Mouse (Mus musculus): ENCODE data around the gene Slc45a3. TPM values are rescaled to one million over a fixed set of nuclear protein-coding genes. Genes with fewer than 3 reads are reported as not detected.
A peak's percentile ranks its signal among the peaks of the same experiment; 100 is the strongest.

Gene Slc45a3
- total and polyA plus RNA-seq, 3 experiments: 14.4 to 51.4 (median 48.1) TPM

GRCm38 (mm10) chr1:131968983-131969382 lies 6.2 kb downstream of the Slc45a3 start:
- Histone ChIP-seq H3K36me3 (replicated peaks) (peaks cover 61% of the 10 kb centered on the region), H3K4me1 (ENCODE audit: insufficient read depth, low read depth, low read length) (peaks cover 96% of the 10 kb centered on the region), H3K9me3 (replicated peaks) (no peaks in the 10 kb centered on the region), H3K27me3 (ENCODE audit: insufficient read depth, low read length) (peaks cover 76% of the 10 kb centered on the region), H3K4me3 (ENCODE audit: low read depth, low read length) (no peak overlapping the region)
- no peak for DNase-seq (ENCODE audit: low spot score)
- TF ChIP-seq GATA1 (IDR thresholded peaks at IDR 0.05; ENCODE audit: borderline replicate concordance, low read length) (no peak), CTCF (IDR thresholded peaks at IDR 0.05; ENCODE audit: low read depth, low read length) (no peak), GATA2 (IDR thresholded peaks at IDR 0.05; ENCODE audit: borderline replicate concordance, low read depth, low read length) (no peak), POLR2AphosphoS5 (IDR thresholded peaks at IDR 0.05; ENCODE audit: insufficient replicate concordance, low read depth, low read length) (no peak), TAL1 (conservative IDR thresholded peaks at IDR 0.05; ENCODE audit: low read depth, low read length) (no peak)
- ATAC-seq (ENCODE audit: extremely low read depth, insufficient number of reproducible peaks, low FRiP score, poor library complexity, severe bottlenecking): no peak

- H3K27me3 ChIP-seq (ENCODE audit: insufficient read depth, low read length): peaks cover 75% of the 10 kb centered on the region
- no peak overlapping the region for H3K4me3 ChIP-seq (ENCODE audit: low read depth, low read length)
- TF ChIP-seq GATA2 (IDR thresholded peaks at IDR 0.05; ENCODE audit: borderline replicate concordance, low read depth, low read length): no peak
- TF ChIP-seq CTCF (IDR thresholded peaks at IDR 0.05; ENCODE audit: low read depth, low read length): no peak
- TF ChIP-seq TAL1 (conservative IDR thresholded peaks at IDR 0.05; ENCODE audit: low read depth, low read length): no peak
- no peak for TF ChIP-seq POLR2AphosphoS5 (IDR thresholded peaks at IDR 0.05; ENCODE audit: insufficient replicate concordance, low read depth, low read length)
- ATAC-seq (ENCODE audit: extremely low read depth, insufficient number of reproducible peaks, low FRiP score, poor library complexity, severe bottlenecking): no peak
- H3K9me3 ChIP-seq (replicated peaks): no peaks in the 10 kb centered on the region
- DNase-seq (ENCODE audit: low spot score): no peak
- peaks cover 65% of the 10 kb centered on the region for H3K36me3 ChIP-seq (replicated peaks)
- H3K4me1 ChIP-seq (ENCODE audit: insufficient read depth, low read depth, low read length): peaks cover 95% of the 10 kb centered on the region
Measured at GRCm38 (mm10) chr1:131969825-131970224, 7.1 kb downstream of the Slc45a3 start.

- no peak for DNase-seq (ENCODE audit: low spot score)
- ATAC-seq (ENCODE audit: extremely low read depth, insufficient number of reproducible peaks, low FRiP score, poor library complexity, severe bottlenecking): no peak
- Histone ChIP-seq H3K4me3 (ENCODE audit: low read depth, low read length) (peak overlapping the region; percentile 45; the same call in 1 of the 2 replicates), H3K36me3 (replicated peaks) (peaks cover 65% of the 10 kb centered on the region), H3K4me1 (ENCODE audit: insufficient read depth, low read depth, low read length) (peaks cover 96% of the 10 kb centered on the region), H3K27me3 (ENCODE audit: insufficient read depth, low read length) (peaks cover 75% of the 10 kb centered on the region), H3K9me3 (replicated peaks) (no peaks in the 10 kb centered on the region)
- TF ChIP-seq TAL1 (conservative IDR thresholded peaks at IDR 0.05; ENCODE audit: low read depth, low read length) (no peak), POLR2AphosphoS5 (IDR thresholded peaks at IDR 0.05; ENCODE audit: insufficient replicate concordance, low read depth, low read length) (no peak)
Measured at GRCm38 (mm10) chr1:131970322-131970660, 7.5 kb downstream of the Slc45a3 start.

DNA sequence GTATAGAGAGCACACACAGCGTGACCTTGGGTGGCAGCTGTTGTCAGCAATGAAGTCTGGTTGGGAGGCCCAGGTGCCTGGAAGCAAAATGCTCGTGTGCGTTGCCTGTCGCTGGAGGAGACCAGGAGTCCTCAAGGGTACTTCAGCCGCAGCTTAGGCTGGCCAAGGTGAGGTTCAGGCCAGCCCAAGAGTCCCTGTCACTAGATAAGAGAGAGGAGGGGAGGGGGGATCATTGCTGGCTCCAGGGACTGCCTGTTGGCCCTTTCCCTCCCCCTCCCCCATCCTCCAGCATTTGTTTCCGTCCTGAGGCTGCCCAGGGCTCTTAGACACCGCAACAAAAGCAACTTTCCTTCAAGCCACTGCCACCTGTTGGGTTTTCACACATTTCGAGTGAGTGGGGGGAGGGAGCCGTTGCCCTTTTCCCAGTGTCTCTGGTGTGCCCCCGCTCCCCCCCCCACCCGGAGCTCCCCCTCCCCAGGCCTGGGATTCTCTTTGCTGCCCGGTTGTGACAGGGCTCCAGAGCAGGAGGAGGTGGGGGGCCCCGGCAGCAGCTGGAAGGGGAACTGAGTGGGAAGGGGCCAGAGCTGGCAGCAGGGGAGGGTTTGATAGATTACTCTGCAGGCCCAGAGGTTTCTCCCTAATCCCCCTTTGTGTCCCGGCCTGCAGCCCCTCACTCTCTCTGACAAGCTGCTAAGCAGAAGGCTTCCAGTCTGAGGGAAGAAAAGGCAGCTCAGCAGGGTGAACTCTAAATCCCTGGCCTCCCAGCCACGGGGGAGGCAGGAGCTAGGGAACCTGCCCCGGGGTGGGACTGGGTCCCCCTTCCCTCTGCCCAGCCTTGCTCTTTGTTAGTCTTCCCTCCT lies 8.1 kb downstream of the Slc45a3 start:
- 0 out of 2 replicates have a peak, but pooled peaks have one; percentile 3 for ATAC-seq (ENCODE audit: extremely low read depth, insufficient number of reproducible peaks, low FRiP score, poor library complexity, severe bottlenecking)
- Histone ChIP-seq H3K27me3 (ENCODE audit: insufficient read depth, low read length) (peaks cover 76% of the 10 kb centered on the region), H3K4me3 (ENCODE audit: low read depth, low read length) (peak overlapping the region; percentile 45; the same call in 1 of the 2 replicates), H3K36me3 (replicated peaks) (peaks cover 65% of the 10 kb centered on the region), H3K4me1 (ENCODE audit: insufficient read depth, low read depth, low read length) (peaks cover 96% of the 10 kb centered on the region), H3K9me3 (replicated peaks) (no peaks in the 10 kb centered on the region)
- TF ChIP-seq TAL1 (conservative IDR thresholded peaks at IDR 0.05; ENCODE audit: low read depth, low read length) (no peak), POLR2AphosphoS5 (IDR thresholded peaks at IDR 0.05; ENCODE audit: insufficient replicate concordance, low read depth, low read length) (no peak), GATA2 (IDR thresholded peaks at IDR 0.05; ENCODE audit: borderline replicate concordance, low read depth, low read length) (no peak), CTCF (IDR thresholded peaks at IDR 0.05; ENCODE audit: low read depth, low read length) (no peak), GATA1 (IDR thresholded peaks at IDR 0.05; ENCODE audit: borderline replicate concordance, low read length) (no peak)
- no peak for DNase-seq (ENCODE audit: low spot score)

- Histone ChIP-seq H3K9me3 (replicated peaks) (no peaks in the 10 kb centered on the region), H3K27me3 (ENCODE audit: insufficient read depth, low read length) (peaks cover 80% of the 10 kb centered on the region), H3K4me1 (ENCODE audit: insufficient read depth, low read depth, low read length) (peaks cover 94% of the 10 kb centered on the region), H3K36me3 (replicated peaks) (peaks cover 71% of the 10 kb centered on the region), H3K4me3 (ENCODE audit: low read depth, low read length) (peak overlapping the region; percentile 21; the same call in 1 of the 2 replicates)
- TF ChIP-seq GATA1 (IDR thresholded peaks at IDR 0.05; ENCODE audit: borderline replicate concordance, low read length): no peak
- no peak for TF ChIP-seq CTCF (IDR thresholded peaks at IDR 0.05; ENCODE audit: low read depth, low read length)
- no peak for TF ChIP-seq POLR2AphosphoS5 (IDR thresholded peaks at IDR 0.05; ENCODE audit: insufficient replicate concordance, low read depth, low read length)
- no peak for TF ChIP-seq TAL1 (conservative IDR thresholded peaks at IDR 0.05; ENCODE audit: low read depth, low read length)
- no peak for TF ChIP-seq GATA2 (IDR thresholded peaks at IDR 0.05; ENCODE audit: borderline replicate concordance, low read depth, low read length)
- DNase-seq (ENCODE audit: low spot score) (no peak), ATAC-seq (ENCODE audit: extremely low read depth, insufficient number of reproducible peaks, low FRiP score, poor library complexity, severe bottlenecking) (0 out of 2 replicates have a peak, but pooled peaks have one; percentile 24)
Measured at GRCm38 (mm10) chr1:131971771-131972497, 9.2 kb downstream of the Slc45a3 start.

All from G1E (cell line).